Mouse (Mus musculus): ENCODE measurements around the gene 6030498E09Rik.

- TF ChIP-seq CTCF (IDR thresholded peaks at IDR 0.05; ENCODE audit: low read depth) = no peak
- no peak for TF ChIP-seq EP300 (IDR thresholded peaks at IDR 0.05; ENCODE audit: low read depth)
These were observed 37.3 kb upstream of the 6030498E09Rik start for GRCm38 (mm10) chrX:38734916-38735880.

Measured in liver, postnatal 0 days (tissue).